Mouse (Mus musculus) stomach, embryonic 16.5 days (tissue): ENCODE results near the gene Usp6nl. TPM values are rescaled to one million over a fixed set of nuclear protein-coding genes. Genes with fewer than 3 reads are reported as not detected.

Source experiments
- ATAC-seq: fragments of 200-750 bp; cut with Nextera tagmentation; 2 replicates; pipeline ENCODE4 v1.8.0; 2017; ENCODE audit warnings: moderate number of reproducible peaks, moderate TSS enrichment; ENCODE audit not compliant: insufficient read depth, low FRiP score
- H3K27ac ChIP-seq: fragments of 300-500 bp; sonication (generic); 2 replicates; pipeline ENCODE4 v1.5.1; 2014; ENCODE audit warnings: low read length
- H3K27me3 ChIP-seq: fragments of 300-500 bp; sonication (generic); 2 replicates; pipeline ENCODE4 v1.6.1; 2014; ENCODE audit warnings: low read length, control low read depth, mixed read lengths; ENCODE audit not compliant: control insufficient read depth, insufficient read depth
- H3K36me3 ChIP-seq: fragments of 300-500 bp; sonication (generic); 2 replicates; pipeline ENCODE4 v1.6.1; 2014; ENCODE audit warnings: low read length; ENCODE audit not compliant: control insufficient read depth, insufficient read depth
- H3K4me1 ChIP-seq: fragments of 300-500 bp; sonication (generic); 2 replicates; pipeline ENCODE4 v1.6.1; 2014; ENCODE audit warnings: low read length, control low read depth, mixed read lengths; ENCODE audit not compliant: control insufficient read depth, insufficient read depth
- H3K4me2 ChIP-seq: fragments of 300-500 bp; sonication (generic); 2 replicates; pipeline ENCODE4 v1.6.1; 2014; ENCODE audit warnings: low read depth, low read length, mixed read lengths
- H3K4me3 ChIP-seq: fragments of 300-500 bp; sonication (generic); replicated peaks from 2 replicates; pipeline ENCODE4 v1.5.1; 2014; ENCODE audit warnings: mild to moderate bottlenecking, low read length
- H3K9ac ChIP-seq: fragments of 300-500 bp; sonication (generic); 2 replicates; pipeline ENCODE4 v1.6.1; 2014; ENCODE audit warnings: low read length
- H3K9me3 ChIP-seq: fragments of 300-500 bp; sonication (generic); replicated peaks from 2 replicates; pipeline ENCODE4 v1.6.1; 2016; ENCODE audit warnings: low read length, control low read depth; ENCODE audit not compliant: control insufficient read depth
- WGBS: fragments of 180-500 bp; shearing (Covaris S2); extraction: QIAGEN DNeasy Blood & Tissue Kit; methylation state at CpG from one replicate; pipeline ENCODE4 v1.1.7; 2014; 5-methylcytosine and 5-hydroxymethylcytosine counted together
- polyA plus RNA-seq: library from polyadenylated mRNA; unstranded; fragments of >200 nt; fragmentation: Nextera tagmentation; extraction: Ambion mirVana; gene quantifications from 2 replicates; pipeline ENCODE4 v1.2.1, GENCODE M21; 2015

Gene Usp6nl
- polyA plus RNA-seq, 1 experiment from 2014 or later, result 9.4 TPM

- peaks cover 25% of the 10 kb centered on the region for H3K4me1 ChIP-seq
- no peak overlapping the region for H3K9ac ChIP-seq
- ATAC-seq, result no peak
- H3K36me3 ChIP-seq, result no peaks in the 10 kb centered on the region
- H3K4me2 ChIP-seq, result no peak overlapping the region
- 65% methylated on average over 3 of the region's 3 CpGs for WGBS
- no peak overlapping the region for H3K27ac ChIP-seq
- H3K9me3 ChIP-seq, result no peaks in the 10 kb centered on the region
- no peaks in the 10 kb centered on the region for H3K27me3 ChIP-seq
- H3K4me3 ChIP-seq, result no peak overlapping the region
Observed at GRCm38 (mm10) chr2:6325646-6326045, 3.2 kb downstream of the Usp6nl start.

GRCm38 (mm10) chr2:6328927-6329326 is 6.5 kb downstream of the Usp6nl start:
- H3K36me3 ChIP-seq, result no peaks in the 10 kb centered on the region
- no peak for ATAC-seq
- 72% methylated on average over 7 of the region's 7 CpGs for WGBS
- H3K9ac ChIP-seq, result no peak overlapping the region
- no peaks in the 10 kb centered on the region for H3K9me3 ChIP-seq
- no peak overlapping the region for H3K27ac ChIP-seq
- no peak overlapping the region for H3K4me3 ChIP-seq
- H3K4me2 ChIP-seq, result no peak overlapping the region
- no peaks in the 10 kb centered on the region for H3K27me3 ChIP-seq
- peaks cover 28% of the 10 kb centered on the region for H3K4me1 ChIP-seq

GRCm38 (mm10) chr2:6330756-6331155 is 8.3 kb downstream of the Usp6nl start:
- 74% methylated on average over 8 of the region's 8 CpGs for WGBS
- Histone ChIP-seq H3K4me2 (no peak overlapping the region), H3K9me3 (no peaks in the 10 kb centered on the region), H3K4me3 (no peak overlapping the region), H3K9ac (no peak overlapping the region), H3K27me3 (no peaks in the 10 kb centered on the region), H3K27ac (no peak overlapping the region), H3K36me3 (no peaks in the 10 kb centered on the region), H3K4me1 (peaks cover 29% of the 10 kb centered on the region)
- no peak for ATAC-seq

GRCm38 (mm10) chr2:6331324-6332137 is 9.1 kb downstream of the Usp6nl start:
- H3K9ac ChIP-seq, result no peak overlapping the region
- WGBS, result 27% methylated on average over 7 of the region's 7 CpGs

GRCm38 (mm10) chr2:6333570-6333969 is 11.1 kb downstream of the Usp6nl start:
- Histone ChIP-seq H3K9me3 (no peaks in the 10 kb centered on the region), H3K4me2 (no peak overlapping the region), H3K27me3 (no peaks in the 10 kb centered on the region), H3K9ac (no peak overlapping the region), H3K4me3 (no peak overlapping the region), H3K4me1 (peaks cover 29% of the 10 kb centered on the region), H3K27ac (no peak overlapping the region), H3K36me3 (no peaks in the 10 kb centered on the region)
- ATAC-seq, result no peak
- WGBS, result 75% methylated on average over 1 of the region's 1 CpGs

More at GRCm38 (mm10) chr2:6331324-6332137, 9.1 kb downstream of the Usp6nl start:
- H3K4me2 ChIP-seq, result no peak overlapping the region
- H3K4me1 ChIP-seq, result peaks cover 29% of the 10 kb centered on the region
- no peak overlapping the region for H3K4me3 ChIP-seq
- no peaks in the 10 kb centered on the region for H3K36me3 ChIP-seq
- ATAC-seq, result peak; percentile 75; the same call in 1 of the 2 replicates
- no peaks in the 10 kb centered on the region for H3K9me3 ChIP-seq
- peak overlapping the region; percentile 1; the same call in 1 of the 2 replicates for H3K27ac ChIP-seq
- H3K27me3 ChIP-seq, result no peaks in the 10 kb centered on the region

GRCm38 (mm10) chr2:6334011-6334410 is 11.5 kb downstream of the Usp6nl start:
- no peaks in the 10 kb centered on the region for H3K36me3 ChIP-seq
- H3K9ac ChIP-seq, result no peak overlapping the region
- H3K27me3 ChIP-seq, result no peaks in the 10 kb centered on the region
- H3K9me3 ChIP-seq, result no peaks in the 10 kb centered on the region
- 73% methylated on average over 6 of the region's 6 CpGs for WGBS
- no peak overlapping the region for H3K27ac ChIP-seq
- ATAC-seq, result no peak
- peaks cover 29% of the 10 kb centered on the region for H3K4me1 ChIP-seq
- H3K4me2 ChIP-seq, result no peak overlapping the region
- H3K4me3 ChIP-seq, result no peak overlapping the region

GRCm38 (mm10) chr2:6335032-6335735 is 12.7 kb downstream of the Usp6nl start:
- Histone ChIP-seq H3K9me3 (no peaks in the 10 kb centered on the region), H3K4me2 (no peak overlapping the region), H3K36me3 (no peaks in the 10 kb centered on the region), H3K4me3 (no peak overlapping the region), H3K4me1 (peaks cover 23% of the 10 kb centered on the region), H3K9ac (no peak overlapping the region), H3K27me3 (no peaks in the 10 kb centered on the region), H3K27ac (no peak overlapping the region; the same call in 1 of the 2 replicates)
- peak; percentile 52; the same call in 1 of the 2 replicates for ATAC-seq
- WGBS, result 66% methylated on average over 14 of the region's 14 CpGs

GRCm38 (mm10) chr2:6336013-6336412 is 13.5 kb downstream of the Usp6nl start:
- Histone ChIP-seq H3K27ac (no peak overlapping the region), H3K4me1 (peaks cover 22% of the 10 kb centered on the region), H3K4me3 (no peak overlapping the region), H3K4me2 (no peak overlapping the region), H3K36me3 (no peaks in the 10 kb centered on the region), H3K9ac (no peak overlapping the region), H3K27me3 (no peaks in the 10 kb centered on the region), H3K9me3 (no peaks in the 10 kb centered on the region)
- 84% methylated on average over 1 of the region's 1 CpGs for WGBS
- no peak for ATAC-seq

- no peak for ATAC-seq
- Histone ChIP-seq H3K4me3 (no peak overlapping the region), H3K9me3 (no peaks in the 10 kb centered on the region), H3K36me3 (no peaks in the 10 kb centered on the region), H3K4me2 (no peak overlapping the region), H3K27ac (no peak overlapping the region), H3K9ac (no peak overlapping the region), H3K27me3 (no peaks in the 10 kb centered on the region), H3K4me1 (peaks cover 20% of the 10 kb centered on the region)
- WGBS, result 83% methylated on average over 3 of the region's 3 CpGs
Observed at GRCm38 (mm10) chr2:6336649-6337048, 14.2 kb downstream of the Usp6nl start.
